Mouse (Mus musculus): ENCODE results near the gene Nckap1l.
A peak's percentile ranks its signal among the peaks of the same experiment; 100 is the strongest.
"Not testable (repeated sequence)": the region's sequence is repeated elsewhere in the genome, so short reads cannot be mapped to it uniquely, and the experiment has no call there.

Gene Nckap1l

GRCm38 (mm10) chr15:103453551-103454218 is at the start of gene Nckap1l:
Nckap1l (plus strand) TSS chr15:103453794.
- DNase-seq (ENCODE audit: low read depth, low spot score): peak; percentile 28

DNA sequence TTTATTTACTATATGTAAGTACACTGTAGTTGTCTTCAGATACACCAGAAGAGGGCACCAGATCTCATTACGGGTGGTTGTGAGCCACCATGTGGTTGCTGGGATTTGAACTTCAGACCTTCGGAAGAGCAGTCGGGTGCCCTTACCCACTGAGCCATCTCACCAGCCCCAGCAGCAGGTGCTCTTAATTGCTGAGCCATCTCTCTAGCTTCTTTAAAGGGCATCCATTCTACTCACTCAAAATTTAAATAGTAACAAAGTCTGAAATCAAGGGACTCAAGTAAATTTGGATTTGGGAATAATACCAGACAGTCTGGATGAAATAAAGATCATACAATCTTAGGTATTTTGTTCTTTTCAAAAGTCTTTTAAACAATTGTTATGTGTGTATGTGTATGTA is 48.0 kb upstream of the Nckap1l start:
- DNase-seq (ENCODE audit: low read depth, low spot score): not testable (repeated sequence)

DNA sequence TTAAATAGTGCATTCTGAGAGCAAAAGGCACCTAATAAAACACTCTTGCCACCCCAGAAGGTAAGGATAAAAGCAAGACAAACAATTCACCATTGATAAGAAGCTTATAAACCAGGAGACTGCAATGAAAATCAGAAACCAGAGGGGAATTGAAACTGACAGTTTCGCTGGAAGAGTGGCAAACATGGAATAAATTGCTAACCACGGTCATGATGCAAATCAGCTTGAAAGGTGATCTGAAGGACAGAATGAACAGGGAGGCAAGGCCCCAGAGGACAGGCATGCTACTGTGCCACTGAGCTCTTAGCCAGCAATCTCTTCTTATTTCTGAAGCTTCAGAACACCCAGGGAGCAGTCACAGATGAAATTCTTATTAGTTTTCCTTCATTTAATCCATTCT is 26.6 kb upstream of the Nckap1l start:
- no peak for DNase-seq (ENCODE audit: low read depth, low spot score)

- DNase-seq (ENCODE audit: low read depth, low spot score): no peak
Observed at GRCm38 (mm10) chr15:103430241-103430640, 23.4 kb upstream of the Nckap1l start, which contains the start of gene Gtsf1. Gtsf1 (minus strand) TSS chr15:103430470.

GRCm38 (mm10) chr15:103445966-103446365 is 7.6 kb upstream of the Nckap1l start:
- DNase-seq (ENCODE audit: low read depth, low spot score): not testable (repeated sequence)

DNA sequence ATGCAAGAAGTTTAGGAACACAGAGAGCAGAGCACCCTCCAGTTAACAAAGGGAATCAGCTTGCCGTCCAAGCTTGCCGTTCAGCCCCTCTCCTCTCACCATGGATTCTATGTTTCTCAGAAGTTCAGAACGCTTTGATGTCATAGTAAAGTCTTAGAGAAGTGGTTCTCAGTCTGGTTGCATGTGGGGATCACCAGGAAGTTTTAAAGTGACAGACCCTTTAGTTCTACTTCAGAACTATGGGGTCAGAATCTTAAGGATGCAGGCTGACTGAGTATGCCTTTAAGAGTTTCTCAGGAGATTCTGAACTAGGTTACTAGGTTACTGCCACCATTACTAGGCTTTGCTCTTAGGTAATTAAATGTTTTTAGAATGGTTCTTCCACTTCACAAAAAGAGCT is 5.2 kb upstream of the Nckap1l start, which contains the start of gene Gtsf2:
Gtsf2 (minus strand) TSS at position 101 of the 400 bp plus-strand sequence.
- DNase-seq (ENCODE audit: low read depth, low spot score): no peak

DNA sequence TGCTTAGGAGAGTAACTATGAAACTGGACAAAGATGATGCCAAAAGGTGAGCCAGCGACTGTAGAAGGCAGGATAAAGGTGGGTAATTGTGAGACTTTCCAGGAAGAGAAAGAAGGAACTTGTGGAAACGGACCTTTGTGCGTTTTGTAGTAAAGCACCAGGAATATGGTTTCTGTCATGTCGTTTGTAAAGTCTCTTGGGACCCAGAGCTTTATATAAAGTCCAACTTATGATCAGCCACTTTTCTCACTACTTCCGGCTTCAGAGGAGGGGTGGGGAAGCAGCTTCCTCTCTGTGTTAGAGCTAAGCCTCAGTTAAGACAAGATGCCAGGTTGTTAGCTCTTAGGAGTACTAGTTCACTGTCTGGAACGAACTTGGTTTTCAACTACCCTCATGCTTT is 855 bp downstream of the Nckap1l start:
- DNase-seq (ENCODE audit: low read depth, low spot score): no peak

DNA sequence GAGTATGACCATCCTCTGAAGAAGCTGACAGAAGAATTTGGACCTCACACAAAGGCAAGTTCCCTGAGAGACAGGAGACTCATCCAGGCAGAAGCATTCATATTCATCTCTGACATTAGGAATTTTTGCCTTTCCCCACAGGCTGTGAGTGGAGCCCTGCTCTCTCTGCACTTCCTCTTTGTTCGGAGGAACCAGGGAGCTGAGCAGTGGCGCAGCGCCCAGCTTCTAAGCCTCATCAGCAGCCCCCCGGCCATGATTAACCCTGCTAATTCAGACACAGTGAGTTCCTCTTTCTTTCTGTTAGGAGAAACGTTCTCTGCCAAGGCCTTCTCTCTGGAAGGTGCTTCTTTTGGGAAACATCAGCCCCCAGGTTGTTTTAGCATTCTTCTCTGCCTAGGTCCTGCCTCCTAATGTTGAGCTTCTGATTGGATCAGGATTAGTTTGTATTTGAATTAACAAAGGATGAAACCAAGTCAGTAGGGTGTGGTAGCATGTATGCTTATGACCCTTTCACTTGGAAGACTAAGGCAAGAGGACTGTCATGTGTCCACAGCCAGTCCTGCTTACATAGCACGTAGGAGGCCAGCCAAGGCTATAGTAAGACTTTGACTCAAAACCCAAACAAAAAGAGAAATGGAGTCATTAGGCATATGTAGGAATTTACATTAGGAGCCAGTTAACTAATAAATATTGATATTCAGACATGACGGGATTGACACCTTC is 9.1 kb downstream of the Nckap1l start:
- no peak for DNase-seq (ENCODE audit: low read depth, low spot score)

DNA sequence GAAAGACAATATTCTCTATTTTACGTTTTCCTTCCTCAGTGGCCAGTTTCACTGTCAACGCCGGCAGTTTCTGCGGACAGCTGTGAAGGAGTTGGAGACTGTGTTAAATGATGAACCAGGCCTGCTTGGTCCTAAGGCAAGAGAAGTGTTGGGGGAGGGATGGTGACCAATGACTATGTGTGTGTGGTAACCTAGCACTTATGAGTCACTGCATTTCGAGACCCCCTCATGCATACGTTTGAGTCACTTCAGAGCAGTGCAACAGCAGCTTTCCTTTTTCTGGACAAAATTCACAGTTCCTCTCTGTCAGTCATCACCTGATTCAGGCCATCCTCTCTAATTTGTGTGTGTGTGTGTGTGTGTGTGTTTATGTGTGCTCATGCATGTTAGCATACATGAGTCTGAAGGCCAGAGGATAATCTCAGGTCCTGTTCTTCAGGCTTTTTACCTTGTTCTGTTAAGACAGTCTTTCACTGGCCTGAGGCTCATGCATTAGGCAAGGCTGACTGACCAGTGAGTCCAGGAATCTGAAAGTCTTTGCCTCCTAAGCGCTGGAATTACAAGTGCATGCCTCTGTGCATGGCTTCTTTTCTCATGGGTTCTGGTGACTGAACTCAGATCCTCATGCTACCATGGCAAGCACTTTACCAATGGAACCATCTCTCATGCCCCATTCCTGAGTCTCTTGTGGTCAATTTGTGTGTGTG is 18.0 kb downstream of the Nckap1l start:
- DNase-seq (ENCODE audit: low read depth, low spot score): no peak

GRCm38 (mm10) chr15:103472265-103472664 is 18.7 kb downstream of the Nckap1l start:
- DNase-seq (ENCODE audit: low read depth, low spot score): no peak

DNA sequence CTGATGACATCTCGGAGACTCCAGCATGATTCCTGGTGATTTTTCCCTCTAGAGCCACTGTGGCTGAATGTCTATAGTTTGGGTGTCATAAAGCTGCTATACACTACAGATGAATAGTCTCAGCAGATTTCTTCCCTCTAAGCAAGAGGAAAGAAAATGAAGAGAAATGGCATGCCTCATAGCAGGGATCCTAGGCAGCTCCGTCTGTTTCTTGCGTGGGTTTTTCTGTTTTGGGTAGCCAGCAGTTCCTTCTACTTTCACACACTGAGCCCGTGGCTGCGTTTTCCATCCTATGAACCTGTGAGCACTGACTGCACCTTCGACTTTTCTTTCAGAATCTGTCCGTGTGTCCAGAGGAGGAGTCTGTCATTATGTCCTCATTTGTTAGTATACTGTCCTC is 19.6 kb downstream of the Nckap1l start:
- no peak for DNase-seq (ENCODE audit: low read depth, low spot score)

GRCm38 (mm10) chr15:103473769-103474168 is 20.2 kb downstream of the Nckap1l start:
- no peak for DNase-seq (ENCODE audit: low read depth, low spot score)

- DNase-seq (ENCODE audit: low read depth, low spot score): no peak
Observed at GRCm38 (mm10) chr15:103479080-103479606, 25.5 kb downstream of the Nckap1l start.

- DNase-seq (ENCODE audit: low read depth, low spot score): no peak
Observed at GRCm38 (mm10) chr15:103480129-103480528, 26.5 kb downstream of the Nckap1l start.

- DNase-seq (ENCODE audit: low read depth, low spot score): no peak
Observed at GRCm38 (mm10) chr15:103482488-103482887, 28.9 kb downstream of the Nckap1l start.

GRCm38 (mm10) chr15:103484490-103484889 is 30.9 kb downstream of the Nckap1l start:
- no peak for DNase-seq (ENCODE audit: low read depth, low spot score)

GRCm38 (mm10) chr15:103485106-103485505 is 31.5 kb downstream of the Nckap1l start:
- DNase-seq (ENCODE audit: low read depth, low spot score): no peak

DNA sequence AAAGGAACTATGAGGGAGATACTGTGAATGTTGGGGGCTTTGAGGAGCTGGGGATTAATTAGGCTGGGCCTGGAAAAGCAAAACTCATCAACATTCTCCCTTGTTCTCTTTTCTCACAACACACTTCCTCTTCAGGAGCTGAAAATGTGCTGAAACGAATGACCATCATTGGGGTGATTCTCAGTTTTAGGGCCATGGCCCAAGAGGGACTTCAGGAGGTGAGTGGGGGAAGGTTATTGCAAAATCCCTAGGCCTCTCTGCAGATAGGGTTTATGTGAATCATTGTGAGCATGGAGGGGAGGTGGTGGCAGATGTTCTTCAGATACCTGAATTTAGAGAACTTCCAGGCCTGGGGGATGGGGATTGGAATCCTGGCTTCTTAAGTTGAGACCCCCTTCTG is 33.1 kb downstream of the Nckap1l start:
- no peak for DNase-seq (ENCODE audit: low read depth, low spot score)

DNA sequence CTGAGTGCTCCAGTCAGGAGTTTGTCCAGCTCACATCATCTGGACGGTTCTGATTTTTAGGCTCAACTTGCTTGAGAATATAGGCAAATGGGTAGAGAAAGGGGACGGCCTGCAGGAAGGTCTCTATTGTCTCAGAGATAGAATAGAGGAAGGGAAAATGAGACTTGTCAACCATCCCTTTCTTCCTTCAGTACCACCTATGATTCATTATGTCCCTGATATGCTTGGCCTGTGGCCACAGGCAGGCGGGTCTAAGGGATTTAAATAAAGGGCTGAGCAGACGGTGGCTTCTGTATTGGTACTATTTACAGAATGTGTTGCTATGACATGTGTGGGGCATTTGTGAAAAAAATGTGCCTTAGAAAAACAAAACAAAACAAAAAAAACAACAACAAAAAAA is 34.7 kb downstream of the Nckap1l start:
- no peak for DNase-seq (ENCODE audit: low read depth, low spot score)

GRCm38 (mm10) chr15:103496204-103497140 is 42.9 kb downstream of the Nckap1l start:
- DNase-seq (ENCODE audit: low read depth, low spot score): no peak

- no peak for DNase-seq (ENCODE audit: low read depth, low spot score)
Observed at GRCm38 (mm10) chr15:103498157-103498556, 44.6 kb downstream of the Nckap1l start.
